Mouse (Mus musculus) central nervous system, embryonic 11.5 days (tissue): Measurements from ENCODE around the gene Atp11a. TPM values are rescaled to one million over a fixed set of nuclear protein-coding genes. Genes with fewer than 3 reads are reported as not detected.

ENCODE experiments used
- polyA plus RNA-seq: library from polyadenylated mRNA; depleted of rRNA; stranded (reverse); fragments of >200 nt; gene quantifications from 2 replicates; pipeline ENCODE4 v1.2.3, GENCODE M21; 2012; rRNA removed

Gene Atp11a
- 37.5 and 51.0 TPM in 2 replicates for polyA plus RNA-seq

DNA sequence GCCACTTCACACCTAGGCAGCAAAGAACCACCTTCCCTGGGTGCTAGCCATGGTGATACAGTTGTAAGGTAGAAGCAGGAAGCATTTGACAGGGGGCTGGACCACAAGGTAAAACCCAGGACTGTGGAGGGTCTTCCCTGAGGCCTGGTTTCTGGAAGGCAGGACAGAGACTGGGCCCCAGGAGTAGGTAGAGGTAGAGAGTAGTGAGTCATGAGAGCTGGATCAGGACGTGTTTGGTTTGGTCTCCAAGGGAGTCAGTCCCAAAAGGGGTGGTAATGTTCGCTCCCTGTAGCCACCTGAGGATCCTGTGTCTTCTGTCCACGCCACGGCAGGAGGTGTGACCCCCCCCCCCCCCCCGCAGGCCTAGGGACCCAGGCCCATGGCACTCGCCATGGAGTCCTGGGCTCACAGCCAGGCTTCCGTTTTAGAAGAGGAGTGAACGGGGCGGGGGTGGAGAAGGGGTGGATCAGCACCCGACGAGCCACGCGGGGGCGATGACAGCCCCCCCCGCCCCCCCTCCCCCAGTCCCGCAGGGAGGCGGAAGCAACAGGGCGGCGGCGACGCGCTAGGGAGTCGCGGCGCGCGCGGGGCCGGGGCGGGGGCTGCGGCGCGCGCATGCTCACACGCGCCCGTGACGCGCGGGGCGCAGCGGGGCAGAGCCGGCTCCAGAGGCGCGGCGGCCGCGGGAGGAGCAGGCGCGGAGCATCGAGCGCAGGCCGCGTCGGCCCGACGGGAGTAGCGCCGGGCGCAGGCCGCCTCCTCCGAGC is at the start of gene Atp11a:
Atp11a (plus strand) TSS at position 624 of the 767 bp plus-strand sequence.

GRCm38 (mm10) chr8:12873357-12874046 is 116.7 kb downstream of the Atp11a start, which contains the start of gene Mcf2l:
Mcf2l (plus strand) TSS chr8:12873806.

Other genes with a start within 250 kb of the Atp11a start
- gene Spaca7, start 184.0 kb upstream of the Atp11a start, polyA plus RNA-seq, result not detected in 2 replicates
- 68.2 and 72.9 TPM in 2 replicates for gene Tubgcp3, start 84.8 kb upstream of the Atp11a start, polyA plus RNA-seq
- 52.9 and 80.9 TPM in 2 replicates for gene Mcf2l, start 116.8 kb downstream of the Atp11a start, polyA plus RNA-seq